Mouse (Mus musculus) frontal cortex, postnatal 25 days (tissue): ENCODE measurements at regions not wholly inside any gene's neighbourhood (a gene's known extent, or its start where the extent isn't known, plus 50 kb on each side); places are given as distances from the start of the nearest gene placed in this dataset.

Experiments used
- DNase-seq, 2 experiments: peaks; one replicate each; pipeline ENCODE4 v3.0.0; 2022; ENCODE audit warnings: low spot score in 2 of 2

GRCm38 (mm10) chr6:59556668-59557310 lies 130.7 kb upstream of the Gprin3 start:
- DNase-seq: no peak

- no peak for DNase-seq
Observed at GRCm38 (mm10) chr6:59537025-59537424, 110.9 kb upstream of the Gprin3 start.

- DNase-seq: no peak
Observed at GRCm38 (mm10) chr6:59524940-59525265, 98.8 kb upstream of the Gprin3 start.

- no peak for DNase-seq
Observed at GRCm38 (mm10) chr6:59524095-59524939, 98.2 kb upstream of the Gprin3 start.

- no peak for DNase-seq
Observed at GRCm38 (mm10) chr6:59522960-59523359, 96.9 kb upstream of the Gprin3 start.

- DNase-seq: no peak
Observed at GRCm38 (mm10) chr6:59500818-59501217, 74.7 kb upstream of the Gprin3 start.

- DNase-seq: no peak
Observed at GRCm38 (mm10) chr6:59498800-59499199, 72.7 kb upstream of the Gprin3 start.

- DNase-seq: peak; percentile 52 to 58
Observed at GRCm38 (mm10) chr6:59498079-59498478, 72.0 kb upstream of the Gprin3 start.

- no peak for DNase-seq
Observed at GRCm38 (mm10) chr6:59489001-59489575, 63.0 kb upstream of the Gprin3 start.

GRCm38 (mm10) chr6:59488386-59488785 lies 62.3 kb upstream of the Gprin3 start:
- DNase-seq: no peak

GRCm38 (mm10) chr6:59484004-59484403 lies 57.9 kb upstream of the Gprin3 start:
- no peak for DNase-seq

GRCm38 (mm10) chr6:59483587-59483986 lies 57.5 kb upstream of the Gprin3 start:
- DNase-seq: peak in 1 of 2 experiments; percentile 33
